Comparison of ENCODE assay signal across 8 mouse cellular contexts in genomic region chr11:102087931-102088898, GRCm38 (mm10). TPM values are rescaled to one million over a fixed set of nuclear protein-coding genes. Genes with fewer than 3 reads are reported as not detected.
DNase-seq lines count a peak whose midpoint lies in the region; ATAC-seq and TF ChIP-seq lines count a peak whose summit lies in the region.

TSS of gene Mpp2 (minus strand) at chr11:102088515.

- WGBS in heart, embryonic 13.5 days = under 1% methylated on average over 49 of the region's 49 CpGs
- under 1% methylated on average over 49 of the region's 49 CpGs for WGBS in kidney, postnatal 0 days
- WGBS in liver, embryonic 14.5 days (ENCODE audit: insufficient replicate concordance) = under 1% methylated on average over 49 of the region's 49 CpGs
- 0% methylated on average over 49 of the region's 49 CpGs for WGBS in neural tube, embryonic 11.5 days

- TF ChIP-seq EP300 in liver, embryonic 14.5 days (IDR thresholded peaks at IDR 0.05; ENCODE audit: low read depth) = peak; percentile 50

- H3K4me1 ChIP-seq in G1E (ENCODE audit: insufficient read depth, low read depth, low read length) = peaks cover 60% of the 10 kb centered on the region
- H3K4me1 ChIP-seq in heart, embryonic 13.5 days = peaks cover 25% of the 10 kb centered on the region
- peaks cover 8% of the 10 kb centered on the region; the same call in 1 of the 2 replicates for H3K4me1 ChIP-seq in kidney, postnatal 0 days (replicated peaks; ENCODE audit: insufficient read depth, low read length)
- H3K4me1 ChIP-seq in liver, embryonic 14.5 days (replicated peaks; ENCODE audit: control insufficient read depth in 2 of 2, insufficient read depth in 2 of 2, low read length in 1 of 2) = peaks cover 10 to 22% of the 10 kb centered on the region in 2 experiments
- H3K4me1 ChIP-seq in neural tube, embryonic 11.5 days (ENCODE audit: control insufficient read depth, insufficient read depth, low read length) = peaks cover 9% of the 10 kb centered on the region

- TF ChIP-seq CTCF in G1E (IDR thresholded peaks at IDR 0.05; ENCODE audit: low read depth, low read length) = no peak
- TF ChIP-seq CTCF in kidney, postnatal 0 days (IDR thresholded peaks at IDR 0.05; ENCODE audit: low read depth) = no peak
- TF ChIP-seq CTCF in liver, embryonic 14.5 days (IDR thresholded peaks at IDR 0.05; ENCODE audit: low read depth) = no peak

- peak; percentile 74 for ATAC-seq in G1E (ENCODE audit: extremely low read depth, insufficient number of reproducible peaks, low FRiP score, poor library complexity, severe bottlenecking)
- peak; percentile 82 for ATAC-seq in erythroid progenitor cell, adult 5-6 weeks (replicated peaks; ENCODE audit: low FRiP score, poor library complexity, severe bottlenecking)
- ATAC-seq in heart, embryonic 13.5 days (ENCODE audit: extremely low read depth, insufficient number of reproducible peaks, low FRiP score, low TSS enrichment) = peak; percentile 57; the same call in 1 of the 2 replicates
- ATAC-seq in kidney, postnatal 0 days (replicated peaks; ENCODE audit: low FRiP score, low read depth) = peak; percentile 15; the same call in 1 of the 2 replicates
- ATAC-seq in liver, embryonic 14.5 days (ENCODE audit: insufficient read depth) = peak; percentile 82
- peak; percentile 43 for ATAC-seq in neural tube, embryonic 11.5 days (ENCODE audit: insufficient read depth, low FRiP score, low TSS enrichment)

- H3K36me3 ChIP-seq in G1E (replicated peaks) = peaks cover 28% of the 10 kb centered on the region
- peaks cover 10% of the 10 kb centered on the region for H3K36me3 ChIP-seq in heart, embryonic 13.5 days
- no peaks in the 10 kb centered on the region for H3K36me3 ChIP-seq in kidney, postnatal 0 days (ENCODE audit: insufficient read depth, low read length)
- peaks cover 2% of the 10 kb centered on the region; the same call in 1 of the 2 replicates for H3K36me3 ChIP-seq in liver, embryonic 14.5 days (replicated peaks; ENCODE audit: control insufficient read depth, insufficient read depth, low read depth)
- H3K36me3 ChIP-seq in neural tube, embryonic 11.5 days (ENCODE audit: control insufficient read depth, insufficient read depth, low read length) = no peaks in the 10 kb centered on the region

- peak within 1 kb of the TSS; percentile 97 for H3K4me2 ChIP-seq in heart, embryonic 13.5 days
- H3K4me2 ChIP-seq in kidney, postnatal 0 days (ENCODE audit: low read length) = peak within 1 kb of the TSS; percentile 63
- H3K4me2 ChIP-seq in liver, embryonic 14.5 days (ENCODE audit: low read depth) = peak within 1 kb of the TSS; percentile 90
- peak within 1 kb of the TSS; percentile 87 for H3K4me2 ChIP-seq in neural tube, embryonic 11.5 days (ENCODE audit: low read depth)

- peak within 1 kb of the TSS; percentile 85 for H3K4me3 ChIP-seq in G1E (ENCODE audit: low read depth, low read length)
- peak within 1 kb of the TSS; percentile 83 for H3K4me3 ChIP-seq in heart, embryonic 13.5 days
- H3K4me3 ChIP-seq in kidney, postnatal 0 days (replicated peaks; ENCODE audit: low read depth, low read length) = peak within 1 kb of the TSS; percentile 46
- peak within 1 kb of the TSS; percentile 92 to 95 for H3K4me3 ChIP-seq in liver, embryonic 14.5 days (ENCODE audit: insufficient read depth in 1 of 2, low read depth in 2 of 2, low read length in 2 of 2)
- peak within 1 kb of the TSS; percentile 71 for H3K4me3 ChIP-seq in neural tube, embryonic 11.5 days (ENCODE audit: low read depth, low read length)

- no peaks in the 10 kb centered on the region for H3K9me3 ChIP-seq in G1E (replicated peaks)
- H3K9me3 ChIP-seq in heart, embryonic 13.5 days = no peaks in the 10 kb centered on the region
- H3K9me3 ChIP-seq in kidney, postnatal 0 days (replicated peaks; ENCODE audit: low read length) = no peaks in the 10 kb centered on the region
- no peaks in the 10 kb centered on the region for H3K9me3 ChIP-seq in liver, embryonic 14.5 days (ENCODE audit: control insufficient read depth, low read length)
- H3K9me3 ChIP-seq in neural tube, embryonic 11.5 days (ENCODE audit: control insufficient read depth, low read length) = no peaks in the 10 kb centered on the region

- H3K27me3 ChIP-seq in G1E (ENCODE audit: insufficient read depth, low read length) = no peaks in the 10 kb centered on the region
- H3K27me3 ChIP-seq in heart, embryonic 13.5 days (replicated peaks) = no peaks in the 10 kb centered on the region
- no peaks in the 10 kb centered on the region for H3K27me3 ChIP-seq in kidney, postnatal 0 days (ENCODE audit: insufficient read depth, low read length)
- no peaks in the 10 kb centered on the region for H3K27me3 ChIP-seq in liver, embryonic 14.5 days (ENCODE audit: control insufficient read depth, insufficient read depth, low read length)
- H3K27me3 ChIP-seq in neural tube, embryonic 11.5 days (ENCODE audit: control insufficient read depth, insufficient read depth, low read length) = no peaks in the 10 kb centered on the region

- peak within 1 kb of the TSS; percentile 89 for H3K27ac ChIP-seq in heart, embryonic 13.5 days (replicated peaks)
- H3K27ac ChIP-seq in kidney, postnatal 0 days = peak within 1 kb of the TSS; percentile 79
- H3K27ac ChIP-seq in liver, embryonic 14.5 days = peak within 1 kb of the TSS; percentile 95
- H3K27ac ChIP-seq in neural tube, embryonic 11.5 days (ENCODE audit: low read depth, low read length) = peak within 1 kb of the TSS; percentile 82

- DNase-seq in G1E (ENCODE audit: low spot score) = peak; percentile 86
- DNase-seq in c-Kit-negative CD71-positive TER-119-positive erythroid progenitor cells, embryonic 14.5 days (ENCODE audit: low read depth, low spot score) = peak; percentile 86
- DNase-seq in kidney, postnatal 0 days (ENCODE audit: low spot score) = peak; percentile 92
- DNase-seq in liver, embryonic 14.5 days (ENCODE audit: low read depth in 3 of 3, low spot score in 3 of 3) = peak; percentile 87 to 90 (median 89)
- DNase-seq in neural tube, embryonic 11.5 days (ENCODE audit: low spot score) = peak; percentile 87
- peak; percentile 73 for DNase-seq in telencephalon, adult 2 months (ENCODE audit: low read depth, low spot score)

- H3K9ac ChIP-seq in heart, embryonic 13.5 days = peak within 1 kb of the TSS; percentile 88
- H3K9ac ChIP-seq in kidney, postnatal 0 days (ENCODE audit: low read depth, low read length) = peak within 1 kb of the TSS; percentile 48
- peak within 1 kb of the TSS; percentile 98 for H3K9ac ChIP-seq in liver, embryonic 14.5 days (replicated peaks)
- H3K9ac ChIP-seq in neural tube, embryonic 11.5 days (ENCODE audit: low read length) = peak within 1 kb of the TSS; percentile 73

RNA-seq across cellular contexts. Expression of gene Mpp2, which starts in this region (rescaled TPM):
- total RNA-seq in G1E (2014; fragmentation: Nextera tagmentation) (16.1 and 17.2 TPM in 2 replicates), G1E (2017) (3.1 and 3.4 TPM in 2 replicates)
- 11.9 and 13.9 TPM in 2 replicates for polyA plus RNA-seq in G1E (2012)
- total RNA-seq in erythroid progenitor cell, adult 5-6 weeks (2015; ENCODE audit: low replicate concordance) = 37.5 and 39.0 TPM in 2 replicates
- total RNA-seq in erythroid progenitor cell, adult 5-6 weeks (2017; ENCODE audit: low replicate concordance) = 32.9 and 39.0 TPM in 2 replicates
- polyA plus RNA-seq in heart, embryonic 13.5 days (2015; fragmentation: Nextera tagmentation; extraction: Ambion mirVana) = 10.6 and 11.0 TPM in 2 replicates
- polyA plus RNA-seq in kidney, postnatal 0 days (2015; fragmentation: Nextera tagmentation; extraction: Ambion mirVana) = 8.8 and 9.3 TPM in 2 replicates
- polyA plus RNA-seq in liver, embryonic 14.5 days (2012; rRNA removed) = 11.9 and 13.1 TPM in 2 replicates
- 7.4 and 10.6 TPM in 2 replicates for polyA plus RNA-seq in liver, embryonic 14.5 days (2014; fragmentation: Nextera tagmentation; extraction: Ambion mirVana)
- 15.8 and 16.2 TPM in 2 replicates for polyA plus RNA-seq in neural tube, embryonic 11.5 days (2014; fragmentation: Nextera tagmentation; extraction: Ambion mirVana)

Comparison
In these comparisons a context has a peak if more than half of its experiments do, and no peak if none do; other contexts are left out.
1. Peak in every context shown above with its lines: DNase-seq, ATAC-seq, H3K4me3 ChIP-seq and H3K27ac ChIP-seq.
2. ATAC-seq: peak in every context shown above with its lines; median percentile 82 in erythroid progenitor cell, adult 5-6 weeks; 82 in liver, embryonic 14.5 days; 74 in G1E; 57 in heart, embryonic 13.5 days; 43 in neural tube, embryonic 11.5 days; 15 in kidney, postnatal 0 days.
3. H3K9ac ChIP-seq: peak in every context shown above with its lines; median percentile 98 in liver, embryonic 14.5 days; 88 in heart, embryonic 13.5 days; 73 in neural tube, embryonic 11.5 days; 48 in kidney, postnatal 0 days.